13 mouse cellular contexts compared by ENCODE assay signal in genomic region chr3:63740073-63740472, GRCm38 (mm10).
DNase-seq lines count a peak whose midpoint lies in the region; ATAC-seq lines count a peak whose summit lies in the region.
"Had no signal": no experiment of that assay in that cellular context is flagged by ENCODE, and none has a peak within 500 bp of the region (broad histone marks: within the 10 kb centered on the region; RNA-seq: fewer than 3 reads in every experiment).

No protein-coding gene starts in this region.

- no peak overlapping the region for H3K9ac ChIP-seq in embryonic facial prominence, embryonic 11.5 days (replicated peaks; ENCODE audit: low read length)
- H3K9ac ChIP-seq in embryonic facial prominence, embryonic 12.5 days = no peak overlapping the region
- no peak overlapping the region for H3K9ac ChIP-seq in hindbrain, embryonic 12.5 days
- H3K9ac ChIP-seq in midbrain, embryonic 15.5 days = no peak overlapping the region
- H3K9ac ChIP-seq: limb, embryonic 15.5 days had no signal

- H3K9me3 ChIP-seq in embryonic facial prominence, embryonic 11.5 days (replicated peaks; ENCODE audit: control insufficient read depth, low read length) = no peaks in the 10 kb centered on the region
- no peaks in the 10 kb centered on the region for H3K9me3 ChIP-seq in embryonic facial prominence, embryonic 10.5 days
- no peaks in the 10 kb centered on the region for H3K9me3 ChIP-seq in embryonic facial prominence, embryonic 12.5 days
- H3K9me3 ChIP-seq in hindbrain, embryonic 12.5 days (replicated peaks) = no peaks in the 10 kb centered on the region
- H3K9me3 ChIP-seq in midbrain, embryonic 15.5 days = no peaks in the 10 kb centered on the region
- H3K9me3 ChIP-seq: limb, embryonic 15.5 days had no signal

- no peak overlapping the region for H3K4me2 ChIP-seq in embryonic facial prominence, embryonic 11.5 days (ENCODE audit: low read depth, low read length)
- H3K4me2 ChIP-seq in embryonic facial prominence, embryonic 12.5 days (replicated peaks) = no peak overlapping the region
- no peak overlapping the region for H3K4me2 ChIP-seq in hindbrain, embryonic 12.5 days (replicated peaks)
- no peak overlapping the region for H3K4me2 ChIP-seq in midbrain, embryonic 15.5 days
- H3K4me2 ChIP-seq: limb, embryonic 15.5 days had no signal

- H3K27me3 ChIP-seq in embryonic facial prominence, embryonic 11.5 days (ENCODE audit: control insufficient read depth, insufficient read depth, low read length) = no peaks in the 10 kb centered on the region
- no peaks in the 10 kb centered on the region for H3K27me3 ChIP-seq in embryonic facial prominence, embryonic 10.5 days (replicated peaks; ENCODE audit: low read depth, poor library complexity, severe bottlenecking)
- no peaks in the 10 kb centered on the region for H3K27me3 ChIP-seq in embryonic facial prominence, embryonic 12.5 days
- H3K27me3 ChIP-seq in hindbrain, embryonic 12.5 days = no peaks in the 10 kb centered on the region
- no peaks in the 10 kb centered on the region for H3K27me3 ChIP-seq in midbrain, embryonic 15.5 days (replicated peaks)
- H3K27me3 ChIP-seq: limb, embryonic 15.5 days had no signal

- H3K36me3 ChIP-seq in embryonic facial prominence, embryonic 11.5 days (replicated peaks; ENCODE audit: control insufficient read depth, insufficient read depth, low read depth, low read length) = no peaks in the 10 kb centered on the region
- H3K36me3 ChIP-seq in embryonic facial prominence, embryonic 10.5 days (replicated peaks) = peaks cover 3% of the 10 kb centered on the region; the same call in 1 of the 2 replicates
- no peaks in the 10 kb centered on the region for H3K36me3 ChIP-seq in embryonic facial prominence, embryonic 12.5 days
- H3K36me3 ChIP-seq in hindbrain, embryonic 12.5 days = peaks cover 22% of the 10 kb centered on the region; the same call in 1 of the 2 replicates
- no peaks in the 10 kb centered on the region for H3K36me3 ChIP-seq in midbrain, embryonic 15.5 days (replicated peaks)
- H3K36me3 ChIP-seq: limb, embryonic 15.5 days had no signal

- no peak overlapping the region for H3K4me3 ChIP-seq in embryonic facial prominence, embryonic 11.5 days (ENCODE audit: low read depth, low read length)
- H3K4me3 ChIP-seq in embryonic facial prominence, embryonic 10.5 days = no peak overlapping the region
- no peak overlapping the region for H3K4me3 ChIP-seq in embryonic facial prominence, embryonic 12.5 days
- H3K4me3 ChIP-seq in hindbrain, embryonic 12.5 days = no peak overlapping the region
- H3K4me3 ChIP-seq in midbrain, embryonic 15.5 days = no peak overlapping the region
- H3K4me3 ChIP-seq: erythroblast, embryonic 14.5 days; limb, embryonic 15.5 days had no signal

- peak; percentile 4 for DNase-seq in embryonic facial prominence, embryonic 11.5 days (ENCODE audit: low spot score)
- no peak for DNase-seq in embryonic facial prominence, embryonic 10.5 days (ENCODE audit: low spot score)
- no peak for DNase-seq in cerebellum, adult 11-12 months
- no peak for DNase-seq in heart, adult 18-20 months
- DNase-seq in ovary, postnatal 36 days (ENCODE audit: low spot score) = no peak
- DNase-seq: cerebellum, adult 9-10 months; kidney, adult 8-10 months had no signal

- H3K27ac ChIP-seq in embryonic facial prominence, embryonic 11.5 days (replicated peaks; ENCODE audit: low read depth, low read length) = no peak overlapping the region
- no peak overlapping the region for H3K27ac ChIP-seq in embryonic facial prominence, embryonic 10.5 days (replicated peaks)
- H3K27ac ChIP-seq in embryonic facial prominence, embryonic 12.5 days = no peak overlapping the region
- peak overlapping the region; percentile 72 for H3K27ac ChIP-seq in hindbrain, embryonic 12.5 days
- no peak overlapping the region for H3K27ac ChIP-seq in midbrain, embryonic 15.5 days
- H3K27ac ChIP-seq: limb, embryonic 15.5 days had no signal

- 57% methylated on average over 2 of the region's 2 CpGs for WGBS in embryonic facial prominence, embryonic 11.5 days
- WGBS in embryonic facial prominence, embryonic 10.5 days = 60% methylated on average over 2 of the region's 2 CpGs
- 46% methylated on average over 2 of the region's 2 CpGs for WGBS in embryonic facial prominence, embryonic 12.5 days
- WGBS in hindbrain, embryonic 12.5 days = 17% methylated on average over 2 of the region's 2 CpGs
- WGBS in midbrain, embryonic 15.5 days = 32% methylated on average over 2 of the region's 2 CpGs

- ATAC-seq in embryonic facial prominence, embryonic 11.5 days (replicated peaks; ENCODE audit: insufficient number of reproducible peaks, low FRiP score, low TSS enrichment, low read depth) = no peak; the same call in 1 of the 2 replicates
- 0 out of 2 replicates have a peak, but pooled peaks have one; percentile 41 for ATAC-seq in embryonic facial prominence, embryonic 12.5 days (ENCODE audit: insufficient number of reproducible peaks, insufficient read depth, low FRiP score, low TSS enrichment)
- ATAC-seq in hindbrain, embryonic 12.5 days (ENCODE audit: low FRiP score) = peak; percentile 85
- peak; percentile 67 for ATAC-seq in midbrain, embryonic 15.5 days (replicated peaks)
- ATAC-seq: lung, postnatal 0 days had no signal

- no peaks in the 10 kb centered on the region for H3K4me1 ChIP-seq in embryonic facial prominence, embryonic 11.5 days (ENCODE audit: control insufficient read depth, insufficient read depth, low read length)
- H3K4me1 ChIP-seq in embryonic facial prominence, embryonic 10.5 days = peaks cover 9% of the 10 kb centered on the region
- no peaks in the 10 kb centered on the region for H3K4me1 ChIP-seq in embryonic facial prominence, embryonic 12.5 days
- H3K4me1 ChIP-seq in hindbrain, embryonic 12.5 days = peaks cover 11% of the 10 kb centered on the region
- 0 out of 2 replicates have a peak, but pooled peaks cover 3% of the 10 kb centered on the region for H3K4me1 ChIP-seq in midbrain, embryonic 15.5 days
- H3K4me1 ChIP-seq: limb, embryonic 15.5 days had no signal
